Mouse (Mus musculus): Measurements from ENCODE around the gene Plgrkt. TPM values are rescaled to one million over a fixed set of nuclear protein-coding genes. Genes with fewer than 3 reads are reported as not detected.

Gene Plgrkt
- polyA plus RNA-seq, 1 experiment from 2014 or later: 88.0 TPM

DNA sequence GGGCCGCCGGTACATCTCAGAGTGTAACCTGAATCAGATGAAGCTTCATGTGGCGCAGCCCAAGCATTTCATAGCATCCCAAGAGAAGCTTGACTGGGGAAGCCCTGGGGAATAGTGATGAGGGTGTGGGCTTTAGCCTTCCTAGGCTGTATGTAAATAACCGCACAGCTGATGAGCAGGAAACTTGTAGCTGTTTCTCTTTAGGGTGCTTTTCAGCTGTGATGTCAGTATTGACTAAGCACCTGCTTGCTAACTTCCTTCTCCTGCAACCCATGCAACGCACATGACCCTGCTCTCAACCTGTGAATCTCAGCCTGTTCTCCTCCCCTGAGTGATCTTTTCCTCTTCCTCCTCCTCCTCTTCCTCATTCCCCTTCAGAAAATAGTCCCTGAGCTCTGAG, 3.1 kb downstream of the Plgrkt start:
- 73% methylated on average over 5 of the region's 5 CpGs for WGBS

DNA sequence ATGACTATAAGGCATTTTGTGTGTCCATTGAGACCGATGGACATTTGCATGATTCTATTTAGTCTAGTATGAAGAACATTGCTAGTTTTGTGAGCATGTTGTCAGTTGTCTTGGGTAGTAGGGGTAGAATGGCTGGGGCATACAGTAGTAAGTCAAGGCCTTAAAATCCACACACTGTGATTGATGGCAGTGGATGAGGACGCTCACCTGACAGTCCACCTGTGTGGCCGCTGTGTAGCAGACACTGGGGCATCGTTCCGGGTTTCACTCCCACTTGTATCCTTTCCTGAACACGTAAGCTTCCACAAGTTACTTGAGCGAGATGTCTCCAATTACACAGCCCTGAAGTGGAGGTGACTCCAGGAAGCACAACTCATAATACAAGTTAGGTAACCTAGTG, 3.6 kb downstream of the Plgrkt start:
- Histone ChIP-seq H3K27ac (ENCODE audit: low read length) (no peak overlapping the region), H3K9me3 (replicated peaks; ENCODE audit: control insufficient read depth, low read length) (no peaks in the 10 kb centered on the region), H3K4me3 (ENCODE audit: low read length) (no peak overlapping the region), H3K9ac (ENCODE audit: low read length) (no peak overlapping the region), H3K27me3 (ENCODE audit: control insufficient read depth, insufficient read depth, low read length) (no peaks in the 10 kb centered on the region), H3K4me1 (ENCODE audit: control insufficient read depth, insufficient read depth, low read length) (peaks cover 19% of the 10 kb centered on the region), H3K36me3 (ENCODE audit: control insufficient read depth, insufficient read depth) (no peaks in the 10 kb centered on the region), H3K4me2 (ENCODE audit: low read depth, low read length) (no peak overlapping the region)
- ATAC-seq (replicated peaks; ENCODE audit: extremely low read depth, insufficient read depth, low FRiP score): no peak
- 78% methylated on average over 7 of the region's 7 CpGs for WGBS

More for the DNA sequence above, 3.1 kb downstream of the Plgrkt start:
- Histone ChIP-seq H3K9ac (ENCODE audit: low read length) (no peak overlapping the region), H3K4me2 (ENCODE audit: low read depth, low read length) (no peak overlapping the region), H3K27ac (ENCODE audit: low read length) (no peak overlapping the region), H3K9me3 (replicated peaks; ENCODE audit: control insufficient read depth, low read length) (no peaks in the 10 kb centered on the region), H3K4me1 (ENCODE audit: control insufficient read depth, insufficient read depth, low read length) (peaks cover 19% of the 10 kb centered on the region), H3K4me3 (ENCODE audit: low read length) (no peak overlapping the region), H3K27me3 (ENCODE audit: control insufficient read depth, insufficient read depth, low read length) (no peaks in the 10 kb centered on the region), H3K36me3 (ENCODE audit: control insufficient read depth, insufficient read depth) (no peaks in the 10 kb centered on the region)
- ATAC-seq (replicated peaks; ENCODE audit: extremely low read depth, insufficient read depth, low FRiP score): no peak

DNA sequence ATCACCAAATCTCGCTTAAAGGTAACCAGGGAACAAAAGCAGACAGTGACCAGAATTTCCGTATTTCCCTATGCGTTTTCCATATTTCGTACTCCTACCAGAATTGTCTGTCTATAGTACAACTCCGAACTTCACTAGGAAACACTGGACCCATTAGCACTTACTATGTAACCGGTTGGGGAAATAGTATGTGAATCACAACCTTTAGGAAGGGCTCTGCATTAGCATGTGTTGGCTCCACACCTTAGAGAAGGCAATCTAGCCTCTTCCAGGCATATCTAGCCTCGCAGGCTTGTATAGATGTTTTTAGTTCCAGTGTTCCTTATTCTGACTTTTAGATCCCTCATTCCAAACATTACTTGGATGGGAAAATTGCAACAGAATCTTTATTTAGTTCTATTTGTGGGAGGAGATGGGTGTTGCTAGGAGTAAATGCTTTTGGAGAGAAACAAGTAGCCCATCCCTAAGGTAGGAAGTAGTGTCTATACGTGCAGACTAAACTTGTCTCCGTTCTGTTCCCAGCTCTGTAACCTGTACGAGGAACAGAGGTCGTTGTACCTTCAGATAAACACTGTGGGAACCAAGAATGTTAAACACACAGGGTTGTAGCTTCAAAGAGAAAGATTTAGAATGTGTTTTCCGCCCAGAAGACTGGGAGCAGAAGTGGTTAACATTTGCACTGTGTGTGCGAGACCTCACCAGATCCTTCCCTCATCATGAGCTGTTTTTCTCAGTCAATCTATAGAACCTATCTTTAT, 4.8 kb downstream of the Plgrkt start:
- Histone ChIP-seq H3K4me3 (ENCODE audit: low read length) (peak overlapping the region; percentile 60), H3K9ac (ENCODE audit: low read length) (peak overlapping the region; percentile 75), H3K27ac (ENCODE audit: low read length) (peak overlapping the region; percentile 19), H3K36me3 (ENCODE audit: control insufficient read depth, insufficient read depth) (no peaks in the 10 kb centered on the region), H3K4me2 (ENCODE audit: low read depth, low read length) (peak overlapping the region; percentile 71), H3K27me3 (ENCODE audit: control insufficient read depth, insufficient read depth, low read length) (no peaks in the 10 kb centered on the region), H3K9me3 (replicated peaks; ENCODE audit: control insufficient read depth, low read length) (no peaks in the 10 kb centered on the region), H3K4me1 (ENCODE audit: control insufficient read depth, insufficient read depth, low read length) (peaks cover 16% of the 10 kb centered on the region)
- no peak for ATAC-seq (replicated peaks; ENCODE audit: extremely low read depth, insufficient read depth, low FRiP score)
- 40% methylated on average over 13 of the region's 13 CpGs for WGBS

DNA sequence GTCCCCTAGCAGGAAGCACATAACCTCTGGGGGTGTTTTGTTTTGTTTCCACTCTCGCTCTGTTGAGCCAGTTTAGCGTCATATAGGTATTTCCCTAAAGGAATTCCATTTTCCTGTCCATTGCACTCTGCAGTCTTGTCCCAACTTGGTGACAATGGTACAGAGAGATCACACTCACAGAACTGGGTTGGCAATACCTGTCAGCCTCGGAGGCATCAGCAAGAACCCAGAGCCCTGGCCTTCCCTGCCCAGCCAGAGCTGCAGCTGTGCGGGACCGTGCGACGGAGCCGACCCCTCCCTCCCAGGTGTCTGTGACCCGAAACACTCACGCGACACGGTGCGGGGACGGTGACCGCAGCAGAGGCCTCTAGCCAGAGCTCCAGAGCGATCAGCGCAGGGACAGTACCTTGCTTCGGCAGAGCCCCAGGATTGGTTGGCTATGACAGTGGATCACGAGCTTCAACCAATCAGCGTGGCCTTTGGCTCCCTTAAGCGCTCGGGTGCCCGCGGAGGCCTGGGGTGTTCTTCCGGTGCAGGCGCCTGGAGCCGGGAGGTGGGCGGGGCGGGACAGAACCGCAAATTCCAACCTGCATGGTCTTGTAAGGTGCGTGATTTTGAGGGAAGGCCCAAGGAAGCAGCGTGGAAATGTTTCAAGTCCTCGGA, 5.6 kb downstream of the Plgrkt start:
- Histone ChIP-seq H3K27ac (ENCODE audit: low read length) (no peak overlapping the region), H3K9me3 (replicated peaks; ENCODE audit: control insufficient read depth, low read length) (no peaks in the 10 kb centered on the region), H3K9ac (ENCODE audit: low read length) (peak overlapping the region; percentile 75), H3K27me3 (ENCODE audit: control insufficient read depth, insufficient read depth, low read length) (no peaks in the 10 kb centered on the region), H3K4me2 (ENCODE audit: low read depth, low read length) (peak overlapping the region; percentile 71), H3K4me1 (ENCODE audit: control insufficient read depth, insufficient read depth, low read length) (peaks cover 14% of the 10 kb centered on the region), H3K36me3 (ENCODE audit: control insufficient read depth, insufficient read depth) (no peaks in the 10 kb centered on the region), H3K4me3 (ENCODE audit: low read length) (peak overlapping the region; percentile 60)
- ATAC-seq (replicated peaks; ENCODE audit: extremely low read depth, insufficient read depth, low FRiP score): peak; percentile 99
- WGBS: 3% methylated on average over 33 of the region's 33 CpGs

DNA sequence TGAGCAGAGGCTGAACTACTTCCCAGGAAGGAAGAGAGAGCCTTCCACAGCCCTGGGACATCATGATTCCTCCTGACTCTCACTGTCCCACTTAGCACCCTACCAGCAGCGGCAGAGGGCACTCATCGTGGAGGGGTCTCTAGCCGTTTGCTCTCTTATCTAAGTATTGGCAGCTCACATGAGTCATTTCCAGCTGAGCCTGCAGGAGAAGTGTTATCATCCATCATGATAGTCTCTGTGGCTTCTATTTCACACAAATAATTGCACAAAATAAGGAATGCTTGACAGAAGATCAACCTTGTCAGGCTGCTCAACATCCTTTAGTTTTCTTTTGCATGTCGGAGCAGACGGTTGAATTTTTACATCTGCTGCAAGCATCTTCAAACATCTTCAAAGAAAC, 6.9 kb downstream of the Plgrkt start:
- no peak overlapping the region for H3K4me3 ChIP-seq (ENCODE audit: low read length)
- no peak overlapping the region for H3K27ac ChIP-seq (ENCODE audit: low read length)
- H3K9ac ChIP-seq (ENCODE audit: low read length): no peak overlapping the region
- WGBS: 54% methylated on average over 5 of the region's 5 CpGs
- H3K4me1 ChIP-seq (ENCODE audit: control insufficient read depth, insufficient read depth, low read length): peaks cover 15% of the 10 kb centered on the region
- no peaks in the 10 kb centered on the region for H3K36me3 ChIP-seq (ENCODE audit: control insufficient read depth, insufficient read depth)
- ATAC-seq (replicated peaks; ENCODE audit: extremely low read depth, insufficient read depth, low FRiP score): no peak
- no peak overlapping the region for H3K4me2 ChIP-seq (ENCODE audit: low read depth, low read length)
- no peaks in the 10 kb centered on the region for H3K9me3 ChIP-seq (replicated peaks; ENCODE audit: control insufficient read depth, low read length)
- H3K27me3 ChIP-seq (ENCODE audit: control insufficient read depth, insufficient read depth, low read length): no peaks in the 10 kb centered on the region

DNA sequence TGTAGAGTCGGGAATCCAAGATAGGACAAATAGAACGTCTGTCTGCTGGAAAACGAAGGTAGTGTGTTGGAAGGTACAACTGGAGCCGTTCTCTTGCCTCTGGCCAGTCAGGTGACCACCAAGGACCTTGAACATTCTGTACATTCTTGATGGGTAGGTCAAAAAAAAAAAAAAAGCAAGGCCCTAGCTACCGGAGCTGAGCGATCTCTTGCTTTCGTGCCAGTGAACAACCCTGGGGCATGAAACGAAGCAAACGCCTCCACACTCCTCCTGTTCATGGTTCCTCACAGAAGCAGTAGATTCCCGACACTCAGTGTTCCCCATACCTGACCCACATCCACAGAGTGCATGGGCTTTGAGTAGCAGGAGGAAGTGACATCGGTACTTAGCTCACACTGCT, 10.9 kb downstream of the Plgrkt start:
- no peaks in the 10 kb centered on the region for H3K9me3 ChIP-seq (replicated peaks; ENCODE audit: control insufficient read depth, low read length)
- no peak for ATAC-seq (replicated peaks; ENCODE audit: extremely low read depth, insufficient read depth, low FRiP score)
- H3K4me3 ChIP-seq (ENCODE audit: low read length): no peak overlapping the region
- no peak overlapping the region for H3K4me2 ChIP-seq (ENCODE audit: low read depth, low read length)
- H3K27me3 ChIP-seq (ENCODE audit: control insufficient read depth, insufficient read depth, low read length): no peaks in the 10 kb centered on the region
- H3K36me3 ChIP-seq (ENCODE audit: control insufficient read depth, insufficient read depth): no peaks in the 10 kb centered on the region
- 77% methylated on average over 11 of the region's 11 CpGs for WGBS
- no peak overlapping the region for H3K9ac ChIP-seq (ENCODE audit: low read length)
- H3K27ac ChIP-seq (ENCODE audit: low read length): no peak overlapping the region
- H3K4me1 ChIP-seq (ENCODE audit: control insufficient read depth, insufficient read depth, low read length): peaks cover 8% of the 10 kb centered on the region; the same call in 1 of the 2 replicates

DNA sequence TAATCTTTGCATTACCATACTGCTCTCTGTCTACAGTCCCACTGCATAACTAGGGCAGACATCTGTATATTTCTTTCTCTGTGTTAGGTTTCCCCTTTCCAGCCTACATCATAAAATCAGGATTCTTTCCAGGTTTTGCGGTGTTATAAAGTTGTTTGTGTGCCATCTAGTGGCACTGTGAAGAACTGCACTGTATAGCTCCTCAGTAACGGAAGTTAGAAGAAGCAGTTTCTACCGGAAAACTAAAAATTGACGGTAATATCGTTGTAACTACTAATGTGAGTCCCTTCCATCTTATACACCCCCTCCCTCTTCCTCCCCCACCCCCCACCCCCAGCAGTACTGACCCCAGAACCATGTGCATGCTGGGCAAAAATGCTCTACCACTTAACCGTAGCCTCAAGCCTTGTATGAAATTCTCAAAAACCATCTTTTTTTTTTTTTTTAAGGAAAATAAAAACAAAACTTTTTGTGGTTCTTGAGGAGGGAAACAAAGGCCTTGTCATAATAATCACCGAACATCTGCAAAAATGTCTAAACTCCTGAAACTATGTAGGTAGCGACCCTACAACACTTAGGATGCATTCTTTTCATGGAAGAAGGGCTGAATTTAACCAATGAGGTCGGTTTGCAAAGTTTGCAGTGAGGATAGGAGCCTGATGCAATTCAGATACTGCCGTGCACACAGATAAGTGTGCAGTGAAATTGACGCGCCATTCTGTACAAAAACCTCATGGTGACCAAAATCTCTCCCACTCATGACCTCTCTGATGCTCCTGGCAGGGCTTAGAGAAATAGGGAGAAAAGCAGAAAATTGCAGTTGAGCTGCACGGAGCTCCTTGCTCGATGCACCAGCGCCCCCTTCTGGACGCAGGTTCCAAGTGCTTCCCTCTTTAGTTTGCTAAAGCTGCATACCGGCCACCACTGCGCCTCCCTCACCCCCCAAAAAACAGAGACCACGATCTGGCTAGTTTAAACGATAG, 12.0 kb downstream of the Plgrkt start:
- Histone ChIP-seq H3K27ac (ENCODE audit: low read length) (0 out of 2 replicates have a peak overlapping the region, but pooled peaks have one; percentile 28), H3K4me2 (ENCODE audit: low read depth, low read length) (peak overlapping the region; percentile 84)

DNA sequence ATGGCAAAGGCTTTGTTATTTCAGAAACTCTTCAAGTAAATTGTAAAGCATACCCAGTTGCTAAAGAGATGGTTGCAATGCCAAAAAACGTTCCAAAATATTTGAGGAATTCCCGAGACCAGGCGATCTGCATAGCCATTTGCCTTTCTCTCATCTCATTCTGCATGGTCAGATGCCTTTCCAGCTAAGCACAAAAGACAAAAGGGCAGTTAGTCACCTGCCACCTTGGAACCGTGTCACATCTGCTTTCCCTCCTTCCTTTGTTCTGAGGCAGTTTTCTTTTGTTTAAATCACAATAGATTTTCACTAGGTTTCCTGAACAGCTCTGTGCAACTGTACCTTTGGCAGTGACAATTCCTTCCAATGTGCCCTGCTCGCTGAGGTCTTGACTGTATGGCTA, 16.2 kb downstream of the Plgrkt start:
- H3K9ac ChIP-seq (ENCODE audit: low read length): no peak overlapping the region
- H3K36me3 ChIP-seq (ENCODE audit: control insufficient read depth, insufficient read depth): peaks cover 3% of the 10 kb centered on the region; the same call in 1 of the 2 replicates
- no peak overlapping the region for H3K4me2 ChIP-seq (ENCODE audit: low read depth, low read length)
- H3K27ac ChIP-seq (ENCODE audit: low read length): no peak overlapping the region
- WGBS: 49% methylated on average over 5 of the region's 5 CpGs
- no peak for ATAC-seq (replicated peaks; ENCODE audit: extremely low read depth, insufficient read depth, low FRiP score)
- no peaks in the 10 kb centered on the region for H3K27me3 ChIP-seq (ENCODE audit: control insufficient read depth, insufficient read depth, low read length)
- H3K4me1 ChIP-seq (ENCODE audit: control insufficient read depth, insufficient read depth, low read length): peaks cover 3% of the 10 kb centered on the region; the same call in 1 of the 2 replicates
- no peak overlapping the region for H3K4me3 ChIP-seq (ENCODE audit: low read length)
- no peaks in the 10 kb centered on the region for H3K9me3 ChIP-seq (replicated peaks; ENCODE audit: control insufficient read depth, low read length)

More for the DNA sequence above, 12.0 kb downstream of the Plgrkt start:
- peak overlapping the region; percentile 52 for H3K4me3 ChIP-seq (ENCODE audit: low read length)
- WGBS: 3% methylated on average over 20 of the region's 20 CpGs
- no peak; the same call in 1 of the 2 replicates for ATAC-seq (replicated peaks; ENCODE audit: extremely low read depth, insufficient read depth, low FRiP score)
- H3K4me1 ChIP-seq (ENCODE audit: control insufficient read depth, insufficient read depth, low read length): peaks cover 3% of the 10 kb centered on the region; the same call in 1 of the 2 replicates
- no peaks in the 10 kb centered on the region for H3K9me3 ChIP-seq (replicated peaks; ENCODE audit: control insufficient read depth, low read length)
- H3K27me3 ChIP-seq (ENCODE audit: control insufficient read depth, insufficient read depth, low read length): no peaks in the 10 kb centered on the region
- H3K9ac ChIP-seq (ENCODE audit: low read length): peak overlapping the region; percentile 56; the same call in 1 of the 2 replicates
- no peaks in the 10 kb centered on the region for H3K36me3 ChIP-seq (ENCODE audit: control insufficient read depth, insufficient read depth)

All from heart, embryonic 16.5 days (tissue).